Mouse (Mus musculus) hindbrain, postnatal 0 days (tissue): ENCODE data around the gene Anp32a. TPM values are rescaled to one million over a fixed set of nuclear protein-coding genes. Genes with fewer than 3 reads are reported as not detected.

Experiments used
- ATAC-seq: fragments of 200-750 bp; cut with Nextera tagmentation; 2 replicates; pipeline ENCODE4 v1.8.0; 2017; ENCODE audit warnings: mild to moderate bottlenecking, moderate TSS enrichment, moderate library complexity
- DNase-seq: peaks from one replicate; pipeline ENCODE4 v3.0.0-alpha.2; 2015; ENCODE audit warnings: low spot score
- H3K27ac ChIP-seq: fragments of 300-500 bp; sonication (generic); 2 replicates; pipeline ENCODE4 v1.5.1; 2014; ENCODE audit warnings: mild to moderate bottlenecking
- H3K27me3 ChIP-seq: fragments of 300-500 bp; sonication (generic); 2 replicates; pipeline ENCODE4 v1.6.1; 2014; ENCODE audit warnings: low read length, mixed read lengths; ENCODE audit not compliant: insufficient read depth
- H3K36me3 ChIP-seq: fragments of 300-500 bp; sonication (generic); 2 replicates; pipeline ENCODE4 v1.6.1; 2014; ENCODE audit warnings: low read length, mixed read lengths; ENCODE audit not compliant: insufficient read depth
- H3K4me1 ChIP-seq: fragments of 300-500 bp; sonication (generic); 2 replicates; pipeline ENCODE4 v1.6.1; 2014; ENCODE audit warnings: antibody characterized with exemption, low read length, mixed read lengths; ENCODE audit not compliant: insufficient read depth
- H3K4me2 ChIP-seq: fragments of 300-500 bp; sonication (generic); 2 replicates; pipeline ENCODE4 v1.6.1; 2014; ENCODE audit warnings: low read depth, mild to moderate bottlenecking, low read length, moderate library complexity, mixed read lengths
- H3K4me3 ChIP-seq: fragments of 300-500 bp; sonication (generic); 2 replicates; pipeline ENCODE4 v1.5.1; 2014; ENCODE audit warnings: low read length
- H3K9ac ChIP-seq: fragments of 300-500 bp; sonication (generic); replicated peaks from 2 replicates; pipeline ENCODE4 v1.6.1; 2014; ENCODE audit warnings: mild to moderate bottlenecking, low read length, moderate library complexity, mixed read lengths
- H3K9me3 ChIP-seq: fragments of 300-500 bp; sonication (generic); 2 replicates; pipeline ENCODE4 v1.6.1; 2016; ENCODE audit warnings: low read length, mixed read lengths
- CTCF ChIP-seq: IDR thresholded peaks from 2 replicates; pipeline ENCODE4 v1.5.1; 2016; ENCODE audit warnings: antibody characterized with exemption, control low read depth, low read depth
- WGBS: fragments of 180-500 bp; shearing (Covaris S2); extraction: QIAGEN DNeasy Blood & Tissue Kit; methylation state at CpG from one replicate; pipeline ENCODE4 v1.1.7; 2014; 5-methylcytosine and 5-hydroxymethylcytosine counted together
- polyA plus RNA-seq: library from polyadenylated mRNA; unstranded; fragments of >200 nt; fragmentation: Nextera tagmentation; extraction: Ambion mirVana; gene quantifications from 2 replicates; pipeline ENCODE4 v1.2.1, GENCODE M21; 2015
- total RNA-seq: library from RNA; depleted of rRNA; stranded (reverse); fragments of >200 nt; gene quantifications from 2 replicates; pipeline ENCODE4 v1.2.3, GENCODE M21; 2014

The Anp32a gene
- total and polyA plus RNA-seq, 2 experiments from 2014 or later = 50.7 to 112 TPM

DNA sequence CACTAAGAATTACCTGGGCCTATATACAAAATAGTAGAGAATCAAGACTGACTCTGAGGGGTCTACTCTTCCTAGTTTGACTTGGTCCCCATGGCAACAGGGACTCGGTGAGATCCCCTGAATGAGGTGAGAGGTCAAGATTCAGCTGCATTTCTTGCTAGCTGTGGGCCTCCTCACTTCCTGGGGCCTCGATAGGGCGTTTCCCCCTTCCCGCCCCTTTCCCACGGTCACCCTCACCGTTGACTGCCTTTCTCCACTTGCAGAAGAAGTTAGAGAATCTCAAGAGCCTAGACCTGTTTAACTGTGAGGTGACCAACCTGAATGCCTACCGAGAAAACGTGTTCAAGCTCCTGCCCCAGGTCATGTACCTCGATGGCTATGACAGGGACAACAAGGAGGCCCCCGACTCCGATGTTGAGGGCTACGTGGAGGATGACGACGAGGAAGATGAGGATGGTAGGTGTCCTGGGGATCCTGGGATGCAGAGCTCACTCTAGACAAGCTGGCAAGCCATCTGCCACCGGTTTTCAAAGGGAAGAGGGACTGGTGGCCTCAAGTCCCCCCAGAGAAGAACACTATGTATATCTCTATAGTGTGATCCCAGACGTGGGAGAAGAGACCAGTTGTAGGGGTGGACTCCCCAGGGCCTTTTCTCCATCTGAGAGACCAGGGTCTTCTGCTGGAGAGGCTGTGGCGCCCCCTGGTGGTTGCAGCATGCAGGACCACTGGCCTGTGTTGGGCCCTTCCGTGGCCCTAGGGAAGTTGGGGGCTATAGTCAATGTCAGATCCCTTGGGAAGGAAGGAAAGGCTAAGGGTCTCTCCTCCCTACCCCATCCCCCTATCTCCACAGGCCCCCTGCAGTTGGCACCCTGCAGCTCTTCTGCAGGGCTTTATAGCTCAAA, 32.4 kb downstream of the Anp32a start:
- H3K9ac ChIP-seq = no peak overlapping the region
- DNase-seq (peak; percentile 63), ATAC-seq (peak; percentile 33; the same call in 1 of the 2 replicates)
- H3K36me3 ChIP-seq = peaks cover 27% of the 10 kb centered on the region; the same call in 1 of the 2 replicates
- peak; percentile 83 for TF ChIP-seq CTCF
- no peak overlapping the region for H3K4me3 ChIP-seq
- no peaks in the 10 kb centered on the region for H3K9me3 ChIP-seq
- WGBS = 56% methylated on average over 18 of the region's 18 CpGs
- H3K27me3 ChIP-seq = no peaks in the 10 kb centered on the region
- H3K4me2 ChIP-seq = no peak overlapping the region
- peaks cover under 1% of the 10 kb centered on the region for H3K4me1 ChIP-seq
- H3K27ac ChIP-seq = no peak overlapping the region

DNA sequence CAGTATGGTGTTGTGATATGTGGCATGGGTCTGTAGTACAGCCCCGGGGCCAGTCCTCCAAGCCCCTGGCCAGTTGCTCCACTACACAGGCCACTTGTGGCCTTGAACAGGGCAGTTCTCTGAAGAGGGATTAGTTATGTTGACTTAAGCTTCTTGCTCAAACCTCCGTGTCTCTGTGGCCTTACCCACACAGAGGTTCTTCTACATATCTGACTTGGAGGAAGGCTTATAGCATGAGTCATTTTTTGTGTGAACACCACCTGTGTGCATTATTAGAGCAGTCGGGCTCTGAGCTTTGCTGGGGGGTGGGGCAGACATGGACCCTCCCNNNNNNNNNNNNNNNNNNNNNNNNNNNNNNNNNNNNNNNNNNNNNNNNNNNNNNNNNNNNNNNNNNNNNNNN, 33.2 kb downstream of the Anp32a start:
- Histone ChIP-seq H3K9me3 (no peaks in the 10 kb centered on the region), H3K36me3 (peaks cover 27% of the 10 kb centered on the region; the same call in 1 of the 2 replicates), H3K4me2 (no peak overlapping the region), H3K27me3 (no peaks in the 10 kb centered on the region), H3K27ac (no peak overlapping the region), H3K4me1 (no peaks in the 10 kb centered on the region; the same call in none of the 2 replicates), H3K9ac (no peak overlapping the region), H3K4me3 (no peak overlapping the region)
- TF ChIP-seq CTCF = no peak
- WGBS = 80% methylated on average over 3 of the region's 3 CpGs
- ATAC-seq (no peak), DNase-seq (no peak)

DNA sequence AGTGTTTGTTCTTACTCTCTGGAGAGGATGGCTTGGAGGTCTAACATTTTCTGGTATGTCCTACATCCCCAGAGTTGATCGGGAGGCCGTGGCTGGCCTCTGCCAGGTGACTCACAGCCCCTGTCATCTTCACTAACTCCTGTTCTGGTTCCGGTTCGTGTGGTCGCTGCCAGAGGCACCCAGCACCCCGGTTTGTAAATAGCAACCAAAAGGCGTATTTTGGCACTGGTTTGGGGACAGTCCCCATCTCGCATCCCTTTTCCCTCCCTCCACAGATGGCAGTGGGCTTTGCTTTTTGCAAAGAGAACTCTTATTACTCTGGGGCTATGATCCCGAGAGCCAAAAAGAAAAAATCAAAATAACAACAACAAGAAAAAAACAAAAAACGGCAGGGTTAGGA, 36.8 kb downstream of the Anp32a start:
- ATAC-seq (no peak), DNase-seq (no peak)
- Histone ChIP-seq H3K4me2 (no peak overlapping the region), H3K36me3 (peaks cover 35% of the 10 kb centered on the region; the same call in 1 of the 2 replicates), H3K9ac (no peak overlapping the region), H3K27me3 (no peaks in the 10 kb centered on the region), H3K9me3 (no peaks in the 10 kb centered on the region), H3K4me3 (no peak overlapping the region), H3K27ac (no peak overlapping the region), H3K4me1 (no peaks in the 10 kb centered on the region; the same call in 1 of the 2 replicates)
- WGBS = 93% methylated on average over 10 of the region's 10 CpGs
- TF ChIP-seq CTCF = no peak

DNA sequence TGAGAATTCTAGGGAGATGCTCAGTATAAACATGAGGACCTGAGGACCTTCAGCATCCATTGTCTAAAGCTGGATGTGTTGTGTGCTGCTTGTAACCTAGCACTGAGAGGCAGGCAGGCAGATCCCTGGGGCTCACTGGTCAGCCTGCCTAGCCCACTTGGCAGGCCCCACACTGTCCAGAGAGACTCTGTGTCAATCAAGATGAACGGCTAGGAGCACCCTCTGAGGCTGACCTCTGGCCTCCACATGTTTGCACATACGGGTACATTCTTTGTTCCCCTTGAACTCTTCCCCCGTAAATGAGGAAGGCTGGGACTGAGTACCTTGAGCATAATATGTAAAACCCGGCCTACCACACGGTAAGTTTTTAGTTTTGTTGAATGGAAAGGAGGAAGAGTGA, 39.3 kb downstream of the Anp32a start:
- no peaks in the 10 kb centered on the region for H3K27me3 ChIP-seq
- no peak for ATAC-seq
- H3K4me1 ChIP-seq = no peaks in the 10 kb centered on the region
- H3K9ac ChIP-seq = no peak overlapping the region
- no peak overlapping the region for H3K4me3 ChIP-seq
- no peak for DNase-seq
- H3K36me3 ChIP-seq = peaks cover 26% of the 10 kb centered on the region; the same call in 1 of the 2 replicates
- WGBS = 52% methylated on average over 5 of the region's 5 CpGs
- no peak overlapping the region for H3K27ac ChIP-seq
- TF ChIP-seq CTCF = no peak
- no peak overlapping the region for H3K4me2 ChIP-seq
- no peaks in the 10 kb centered on the region for H3K9me3 ChIP-seq

DNA sequence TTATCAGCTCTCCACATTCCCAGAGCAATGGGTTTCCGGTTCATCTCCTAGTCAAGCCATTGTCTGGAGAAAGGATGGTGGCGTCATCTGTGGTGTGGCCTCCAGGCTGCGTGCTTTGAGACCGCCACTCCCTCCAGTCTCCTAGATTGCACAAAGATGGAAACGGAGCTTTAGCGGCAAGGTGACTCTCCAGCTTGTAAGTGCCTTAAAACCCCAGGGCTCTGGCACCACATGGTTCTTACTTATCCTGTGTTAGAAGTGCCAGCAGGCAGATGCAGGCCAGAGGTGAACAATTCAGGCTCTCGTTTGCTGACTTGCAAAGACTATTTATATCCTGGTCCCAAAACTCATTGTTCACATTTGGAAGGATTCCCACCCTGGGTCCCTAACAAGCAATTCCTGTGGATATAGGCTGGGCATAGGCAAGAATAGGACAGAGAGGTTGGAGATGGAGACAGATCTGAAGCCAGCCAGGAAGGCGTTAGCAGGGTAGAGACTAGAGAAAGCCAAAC, 40.4 kb downstream of the Anp32a start:
- peak; percentile 7 for DNase-seq
- WGBS = 49% methylated on average over 8 of the region's 8 CpGs
- Histone ChIP-seq H3K9me3 (no peaks in the 10 kb centered on the region), H3K27me3 (no peaks in the 10 kb centered on the region), H3K9ac (no peak overlapping the region), H3K36me3 (peaks cover 21% of the 10 kb centered on the region; the same call in 1 of the 2 replicates), H3K4me1 (no peaks in the 10 kb centered on the region), H3K4me2 (no peak overlapping the region), H3K27ac (no peak overlapping the region), H3K4me3 (no peak overlapping the region)
- no peak for ATAC-seq
- no peak for TF ChIP-seq CTCF

DNA sequence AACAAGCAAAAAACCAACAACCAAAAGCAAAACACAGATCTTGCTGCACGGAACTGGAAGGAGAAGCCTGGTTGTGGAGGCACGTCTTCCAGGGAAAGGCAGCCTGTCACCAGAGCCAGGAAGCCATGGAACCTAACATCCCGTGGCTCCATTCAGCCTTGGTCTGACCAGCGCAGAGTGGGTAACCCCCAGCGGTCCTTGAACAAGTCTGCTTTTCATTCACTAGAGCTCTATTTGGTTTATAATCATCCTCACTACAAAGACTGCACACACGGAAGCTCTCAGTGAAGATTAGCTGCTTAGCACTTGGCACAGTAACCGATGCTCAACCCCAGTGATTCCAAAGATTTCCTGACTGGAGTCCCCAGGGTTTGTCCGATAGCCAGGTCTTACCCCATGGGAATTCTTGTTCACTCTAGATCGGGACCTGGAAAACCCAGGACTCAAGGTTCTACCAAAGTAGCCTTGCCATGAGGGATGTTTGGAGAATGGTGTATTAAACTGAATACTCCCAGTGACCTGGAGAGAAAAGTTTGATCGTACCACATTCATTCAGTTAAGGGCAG, 41.5 kb downstream of the Anp32a start:
- WGBS = 62% methylated on average over 10 of the region's 10 CpGs
- Histone ChIP-seq H3K27ac (no peak overlapping the region), H3K36me3 (peaks cover 12% of the 10 kb centered on the region; the same call in 1 of the 2 replicates), H3K9me3 (no peaks in the 10 kb centered on the region), H3K27me3 (no peaks in the 10 kb centered on the region), H3K4me3 (no peak overlapping the region), H3K4me2 (no peak overlapping the region), H3K9ac (no peak overlapping the region), H3K4me1 (no peaks in the 10 kb centered on the region)
- peak; percentile 10 for DNase-seq
- peak; percentile 55; the same call in 1 of the 2 replicates for ATAC-seq
- TF ChIP-seq CTCF = no peak
